Comparison of ENCODE assay signal across 27 mouse cellular contexts in genomic region chr5:112327854-112328253, GRCm38 (mm10). TPM values are rescaled to one million over a fixed set of nuclear protein-coding genes. Genes with fewer than 3 reads are reported as not detected.
DNase-seq lines count a peak whose midpoint lies in the region; ATAC-seq lines count a peak whose summit lies in the region.
"Had no signal": no experiment of that assay in that cellular context is flagged by ENCODE, and none has a peak within 500 bp of the region (broad histone marks: within the 10 kb centered on the region; RNA-seq: fewer than 3 reads in every experiment).

No protein-coding gene starts in this region.

- 86% methylated on average over 15 of the region's 15 CpGs for WGBS in liver, embryonic 13.5 days (ENCODE audit: insufficient replicate concordance)
- 94% methylated on average over 15 of the region's 15 CpGs for WGBS in liver, embryonic 11.5 days
- 94% methylated on average over 15 of the region's 15 CpGs for WGBS in midbrain, embryonic 15.5 days
- 94% methylated on average over 15 of the region's 15 CpGs for WGBS in midbrain, embryonic 11.5 days
- WGBS in limb, embryonic 13.5 days: 92% methylated on average over 15 of the region's 15 CpGs

- H3K4me2 ChIP-seq in liver, embryonic 13.5 days: peak overlapping the region; percentile 81; the same call in 1 of the 2 replicates
- no peak overlapping the region for H3K4me2 ChIP-seq in liver, embryonic 11.5 days
- peak overlapping the region; percentile 77; the same call in 1 of the 2 replicates for H3K4me2 ChIP-seq in midbrain, embryonic 15.5 days
- no peak overlapping the region for H3K4me2 ChIP-seq in midbrain, embryonic 11.5 days
- H3K4me2 ChIP-seq in limb, embryonic 13.5 days (replicated peaks): peak overlapping the region; percentile 83; the same call in 1 of the 2 replicates

- no peaks in the 10 kb centered on the region for H3K27me3 ChIP-seq in liver, embryonic 13.5 days
- H3K27me3 ChIP-seq in liver, embryonic 11.5 days (replicated peaks; ENCODE audit: control insufficient read depth, insufficient read depth, low read length): no peaks in the 10 kb centered on the region
- no peaks in the 10 kb centered on the region for H3K27me3 ChIP-seq in midbrain, embryonic 15.5 days (replicated peaks)
- H3K27me3 ChIP-seq in midbrain, embryonic 11.5 days (ENCODE audit: control insufficient read depth, insufficient read depth, low read length): no peaks in the 10 kb centered on the region
- no peaks in the 10 kb centered on the region for H3K27me3 ChIP-seq in limb, embryonic 13.5 days
- H3K27me3 ChIP-seq: embryonic facial prominence, embryonic 12.5 days; heart, embryonic 13.5 days; hindbrain, embryonic 12.5 days had no signal

- DNase-seq in liver, embryonic 13.5 days: no peak
- no peak for DNase-seq in liver, embryonic 11.5 days (ENCODE audit: low spot score)
- no peak for DNase-seq in midbrain, embryonic 11.5 days (ENCODE audit: low spot score, missing footprints)
- DNase-seq: adrenal gland, adult 2 months; adrenal gland, postnatal 25 days; cerebellum, adult 11 months; cerebellum, adult 8-10 months; cerebellum, postnatal 14 days; embryo, embryonic 11 days; forebrain, postnatal 0 days; gastrocnemius, postnatal 14 days; heart, postnatal 36 days had no signal

- peaks cover 39% of the 10 kb centered on the region for H3K4me1 ChIP-seq in liver, embryonic 13.5 days (replicated peaks)
- H3K4me1 ChIP-seq in liver, embryonic 11.5 days (replicated peaks; ENCODE audit: control insufficient read depth, insufficient read depth, low read length): peaks cover 18% of the 10 kb centered on the region
- peaks cover 16% of the 10 kb centered on the region for H3K4me1 ChIP-seq in midbrain, embryonic 15.5 days
- H3K4me1 ChIP-seq in midbrain, embryonic 11.5 days (ENCODE audit: control insufficient read depth, insufficient read depth, low read length): peaks cover 8% of the 10 kb centered on the region
- H3K4me1 ChIP-seq in brown adipose tissue, adult 24 weeks (ENCODE audit: control insufficient read depth, insufficient read depth, insufficient read length, low read length): peaks cover 6% of the 10 kb centered on the region; the same call in 1 of the 2 replicates
- H3K4me1 ChIP-seq in limb, embryonic 13.5 days: peaks cover 26% of the 10 kb centered on the region

- H3K9me3 ChIP-seq in liver, embryonic 13.5 days (replicated peaks): no peaks in the 10 kb centered on the region
- no peaks in the 10 kb centered on the region for H3K9me3 ChIP-seq in liver, embryonic 11.5 days (ENCODE audit: control insufficient read depth, low read length)
- no peaks in the 10 kb centered on the region for H3K9me3 ChIP-seq in midbrain, embryonic 15.5 days
- no peaks in the 10 kb centered on the region for H3K9me3 ChIP-seq in midbrain, embryonic 11.5 days (ENCODE audit: control insufficient read depth, low read length)
- no peaks in the 10 kb centered on the region for H3K9me3 ChIP-seq in limb, embryonic 13.5 days
- H3K9me3 ChIP-seq: embryonic facial prominence, embryonic 12.5 days; forebrain, embryonic 12.5 days; heart, embryonic 13.5 days; hindbrain, embryonic 12.5 days had no signal

- no peak for ATAC-seq in liver, embryonic 13.5 days (ENCODE audit: low read depth)
- no peak for ATAC-seq in liver, embryonic 11.5 days (replicated peaks; ENCODE audit: low FRiP score)
- no peak for ATAC-seq in midbrain, embryonic 15.5 days (replicated peaks)
- no peak for ATAC-seq in midbrain, embryonic 11.5 days (ENCODE audit: low FRiP score)
- ATAC-seq in limb, embryonic 13.5 days (ENCODE audit: low FRiP score, low read depth): no peak
- no peak for ATAC-seq in megakaryocyte-erythroid progenitor cell, adult 5-6 weeks (replicated peaks; ENCODE audit: low FRiP score, low TSS enrichment, poor library complexity, severe bottlenecking)
- ATAC-seq: forebrain, postnatal 0 days; hindbrain, embryonic 16.5 days had no signal

- no peak overlapping the region for H3K27ac ChIP-seq in liver, embryonic 13.5 days
- H3K27ac ChIP-seq in liver, embryonic 11.5 days (ENCODE audit: low read depth, low read length): no peak overlapping the region
- no peak overlapping the region for H3K27ac ChIP-seq in midbrain, embryonic 15.5 days
- no peak overlapping the region for H3K27ac ChIP-seq in midbrain, embryonic 11.5 days (ENCODE audit: low read depth, low read length)
- H3K27ac ChIP-seq in brown adipose tissue, adult 24 weeks (replicated peaks; ENCODE audit: low read depth, low read length): no peak overlapping the region
- H3K27ac ChIP-seq in limb, embryonic 13.5 days: no peak overlapping the region
- H3K27ac ChIP-seq: embryonic facial prominence, embryonic 12.5 days; forebrain, embryonic 12.5 days; heart, embryonic 13.5 days; hindbrain, embryonic 12.5 days had no signal

- no peak overlapping the region for H3K9ac ChIP-seq in liver, embryonic 13.5 days
- H3K9ac ChIP-seq in liver, embryonic 11.5 days (ENCODE audit: low read depth, low read length): no peak overlapping the region
- H3K9ac ChIP-seq in midbrain, embryonic 15.5 days: no peak overlapping the region
- H3K9ac ChIP-seq in midbrain, embryonic 11.5 days (ENCODE audit: low read length): no peak overlapping the region
- H3K9ac ChIP-seq in limb, embryonic 13.5 days: no peak overlapping the region
- H3K9ac ChIP-seq: embryonic facial prominence, embryonic 12.5 days; forebrain, embryonic 12.5 days; forebrain, postnatal 0 days; heart, embryonic 13.5 days; hindbrain, embryonic 12.5 days had no signal

- peak overlapping the region; percentile 99 for H3K4me3 ChIP-seq in liver, embryonic 13.5 days (replicated peaks)
- no peak overlapping the region for H3K4me3 ChIP-seq in liver, embryonic 11.5 days (ENCODE audit: low read depth, low read length)
- no peak overlapping the region for H3K4me3 ChIP-seq in midbrain, embryonic 15.5 days
- no peak overlapping the region for H3K4me3 ChIP-seq in midbrain, embryonic 11.5 days (ENCODE audit: low read depth, low read length)
- H3K4me3 ChIP-seq in brown adipose tissue, adult 24 weeks (ENCODE audit: insufficient read depth, low read depth, low read length): 0 out of 2 replicates have a peak overlapping the region, but pooled peaks have one; percentile 0
- H3K4me3 ChIP-seq in limb, embryonic 13.5 days: 0 out of 2 replicates have a peak overlapping the region, but pooled peaks have one; percentile 95

- H3K36me3 ChIP-seq in liver, embryonic 13.5 days: peaks cover 54% of the 10 kb centered on the region
- H3K36me3 ChIP-seq in liver, embryonic 11.5 days (ENCODE audit: control insufficient read depth, insufficient read depth, low read length): peaks cover 42% of the 10 kb centered on the region
- H3K36me3 ChIP-seq in midbrain, embryonic 15.5 days (replicated peaks): peaks cover 41% of the 10 kb centered on the region
- peaks cover 17% of the 10 kb centered on the region; the same call in 1 of the 2 replicates for H3K36me3 ChIP-seq in midbrain, embryonic 11.5 days (ENCODE audit: control insufficient read depth, insufficient read depth, low read length)
- peaks cover 55% of the 10 kb centered on the region for H3K36me3 ChIP-seq in limb, embryonic 13.5 days

RNA-seq across cellular contexts. Expression of gene Tfip11, which starts 1.7 kb away (rescaled TPM):
- 14.1 and 15.7 TPM in 2 replicates for polyA plus RNA-seq in liver, embryonic 13.5 days (2015; fragmentation: Nextera tagmentation; extraction: Ambion mirVana)
- polyA plus RNA-seq in liver, embryonic 11.5 days (2014; fragmentation: Nextera tagmentation; extraction: Ambion mirVana): 24.5 and 30.5 TPM in 2 replicates
- polyA plus RNA-seq in midbrain, embryonic 15.5 days (2015; fragmentation: Nextera tagmentation; extraction: Ambion mirVana): 35.7 and 38.2 TPM in 2 replicates
- polyA plus RNA-seq in midbrain, embryonic 11.5 days (2014; fragmentation: Nextera tagmentation; extraction: Ambion mirVana): 22.1 and 25.8 TPM in 2 replicates
- polyA plus RNA-seq in brown adipose tissue, adult 24 weeks (2012; ENCODE audit: insufficient read depth, insufficient read length, missing spikeins): 9.5 and 9.8 TPM in 2 replicates
- 32.6 and 34.8 TPM in 2 replicates for polyA plus RNA-seq in limb, embryonic 13.5 days (2015; fragmentation: Nextera tagmentation; extraction: Ambion mirVana)
- 32.1 and 33.3 TPM in 2 replicates for total RNA-seq in megakaryocyte-erythroid progenitor cell, adult 5-6 weeks (2014; fragmentation: Nextera tagmentation)
- 14.7 and 22.6 TPM in 2 replicates for total RNA-seq in megakaryocyte-erythroid progenitor cell, adult 5-6 weeks (2017)

RNA-seq across cellular contexts. Expression of gene Srrd, which starts 15.0 kb away (rescaled TPM):
- 15.8 and 20.2 TPM in 2 replicates for polyA plus RNA-seq in liver, embryonic 13.5 days (2015; fragmentation: Nextera tagmentation; extraction: Ambion mirVana)
- 35.3 and 36.5 TPM in 2 replicates for polyA plus RNA-seq in liver, embryonic 11.5 days (2014; fragmentation: Nextera tagmentation; extraction: Ambion mirVana)
- 64.0 and 66.8 TPM in 2 replicates for polyA plus RNA-seq in midbrain, embryonic 15.5 days (2015; fragmentation: Nextera tagmentation; extraction: Ambion mirVana)
- 46.0 and 46.8 TPM in 2 replicates for polyA plus RNA-seq in midbrain, embryonic 11.5 days (2014; fragmentation: Nextera tagmentation; extraction: Ambion mirVana)
- polyA plus RNA-seq in brown adipose tissue, adult 24 weeks (2012; ENCODE audit: insufficient read depth, insufficient read length, missing spikeins): 8.3 and 14.3 TPM in 2 replicates
- 47.8 and 51.5 TPM in 2 replicates for polyA plus RNA-seq in limb, embryonic 13.5 days (2015; fragmentation: Nextera tagmentation; extraction: Ambion mirVana)
- total RNA-seq in megakaryocyte-erythroid progenitor cell, adult 5-6 weeks (2014; fragmentation: Nextera tagmentation): 17.6 and 30.6 TPM in 2 replicates
- total RNA-seq in megakaryocyte-erythroid progenitor cell, adult 5-6 weeks (2017): 16.2 and 18.7 TPM in 2 replicates

RNA-seq across cellular contexts. Expression of gene Hps4, which starts 15.0 kb away (rescaled TPM):
- polyA plus RNA-seq in liver, embryonic 13.5 days (2015; fragmentation: Nextera tagmentation; extraction: Ambion mirVana): 12.1 and 13.4 TPM in 2 replicates
- polyA plus RNA-seq in liver, embryonic 11.5 days (2014; fragmentation: Nextera tagmentation; extraction: Ambion mirVana): 25.5 and 32.2 TPM in 2 replicates
- polyA plus RNA-seq in midbrain, embryonic 15.5 days (2015; fragmentation: Nextera tagmentation; extraction: Ambion mirVana): 39.6 and 43.9 TPM in 2 replicates
- 28.5 and 31.9 TPM in 2 replicates for polyA plus RNA-seq in midbrain, embryonic 11.5 days (2014; fragmentation: Nextera tagmentation; extraction: Ambion mirVana)
- polyA plus RNA-seq in brown adipose tissue, adult 24 weeks (2012; ENCODE audit: insufficient read depth, insufficient read length, missing spikeins): 8.0 and 11.9 TPM in 2 replicates
- 42.5 and 43.6 TPM in 2 replicates for polyA plus RNA-seq in limb, embryonic 13.5 days (2015; fragmentation: Nextera tagmentation; extraction: Ambion mirVana)
- 18.6 and 41.1 TPM in 2 replicates for total RNA-seq in megakaryocyte-erythroid progenitor cell, adult 5-6 weeks (2014; fragmentation: Nextera tagmentation)
- total RNA-seq in megakaryocyte-erythroid progenitor cell, adult 5-6 weeks (2017): 5.9 and 9.6 TPM in 2 replicates

RNA-seq across cellular contexts. Expression of gene Gm6583, which starts 28.0 kb away (rescaled TPM):
- polyA plus RNA-seq in liver, embryonic 13.5 days (2015; fragmentation: Nextera tagmentation; extraction: Ambion mirVana): 0.08 and 0.38 TPM in 2 replicates
- 0.29 and 0.36 TPM in 2 replicates for polyA plus RNA-seq in liver, embryonic 11.5 days (2014; fragmentation: Nextera tagmentation; extraction: Ambion mirVana)
- polyA plus RNA-seq in midbrain, embryonic 15.5 days (2015; fragmentation: Nextera tagmentation; extraction: Ambion mirVana): 0.14 and 0.39 TPM in 2 replicates
- polyA plus RNA-seq in midbrain, embryonic 11.5 days (2014; fragmentation: Nextera tagmentation; extraction: Ambion mirVana): not detected in 2 replicates
- polyA plus RNA-seq in brown adipose tissue, adult 24 weeks (2012; ENCODE audit: insufficient read depth, insufficient read length, missing spikeins): not detected in 2 replicates
- polyA plus RNA-seq in limb, embryonic 13.5 days (2015; fragmentation: Nextera tagmentation; extraction: Ambion mirVana): 0.18 and 0.24 TPM in 2 replicates
- total RNA-seq in megakaryocyte-erythroid progenitor cell, adult 5-6 weeks (2014; fragmentation: Nextera tagmentation): not detected in 2 replicates
- not detected in 2 replicates for total RNA-seq in megakaryocyte-erythroid progenitor cell, adult 5-6 weeks (2017)
- total RNA-seq: CH12.LX; common myeloid progenitor, adult 5-6 weeks; forebrain, postnatal 0 days; gastrocnemius, adult 18-20 months; gastrocnemius, postnatal 14 days; heart, adult 8-10 months had no signal
- polyA plus RNA-seq: adrenal gland, adult 2 months; forebrain, postnatal 0 days; gonadal fat pad, adult 2 months; heart, postnatal 0 days had no signal

RNA-seq across cellular contexts. Expression of gene Tpst2, which starts 51.4 kb away (rescaled TPM):
- 35.4 and 36.0 TPM in 2 replicates for polyA plus RNA-seq in liver, embryonic 13.5 days (2015; fragmentation: Nextera tagmentation; extraction: Ambion mirVana)
- 66.0 and 66.7 TPM in 2 replicates for polyA plus RNA-seq in liver, embryonic 11.5 days (2014; fragmentation: Nextera tagmentation; extraction: Ambion mirVana)
- polyA plus RNA-seq in midbrain, embryonic 15.5 days (2015; fragmentation: Nextera tagmentation; extraction: Ambion mirVana): 29.4 and 33.7 TPM in 2 replicates
- 29.3 and 33.5 TPM in 2 replicates for polyA plus RNA-seq in midbrain, embryonic 11.5 days (2014; fragmentation: Nextera tagmentation; extraction: Ambion mirVana)
- polyA plus RNA-seq in brown adipose tissue, adult 24 weeks (2012; ENCODE audit: insufficient read depth, insufficient read length, missing spikeins): 23.8 and 30.1 TPM in 2 replicates
- 42.3 and 42.5 TPM in 2 replicates for polyA plus RNA-seq in limb, embryonic 13.5 days (2015; fragmentation: Nextera tagmentation; extraction: Ambion mirVana)
- 37.4 and 43.4 TPM in 2 replicates for total RNA-seq in megakaryocyte-erythroid progenitor cell, adult 5-6 weeks (2014; fragmentation: Nextera tagmentation)
- 17.6 and 27.3 TPM in 2 replicates for total RNA-seq in megakaryocyte-erythroid progenitor cell, adult 5-6 weeks (2017)

Comparison
In these comparisons a context has a peak if more than half of its experiments do, and no peak if none do; other contexts are left out.
1. H3K4me2 ChIP-seq: peak in liver, embryonic 13.5 days (single experiment), midbrain, embryonic 15.5 days (single experiment) and limb, embryonic 13.5 days (single experiment); none in liver, embryonic 11.5 days (single experiment) and midbrain, embryonic 11.5 days (single experiment).
2. H3K4me3 ChIP-seq: peak in liver, embryonic 13.5 days (single experiment), brown adipose tissue, adult 24 weeks (single experiment) and limb, embryonic 13.5 days (single experiment); none in liver, embryonic 11.5 days (single experiment), midbrain, embryonic 15.5 days (single experiment) and midbrain, embryonic 11.5 days (single experiment).